Mouse (Mus musculus): ENCODE measurements around the gene Myo1e. TPM values are rescaled to one million over a fixed set of nuclear protein-coding genes. Genes with fewer than 3 reads are reported as not detected.

The Myo1e gene
- polyA plus RNA-seq, 1 experiment: 19.5 TPM

- TF ChIP-seq POLR2A (IDR thresholded peaks at IDR 0.05; ENCODE audit: low read depth, low read length): no peak
- no peak for TF ChIP-seq CTCF (IDR thresholded peaks at IDR 0.05; ENCODE audit: extremely low read depth, insufficient read length, insufficient replicate concordance, low read depth, low read length)
- WGBS: 51% methylated on average over 2 of the region's 2 CpGs
- H3K36me3 ChIP-seq (ENCODE audit: control insufficient read depth, insufficient read depth, low read length): no peaks in the 10 kb centered on the region
- peaks cover 33% of the 10 kb centered on the region for H3K4me1 ChIP-seq (ENCODE audit: control insufficient read depth, insufficient read depth, insufficient read length, low read length)
- H3K27me3 ChIP-seq (ENCODE audit: control insufficient read depth, insufficient read depth, low read length): no peaks in the 10 kb centered on the region
- H3K4me3 ChIP-seq (ENCODE audit: low read depth, low read length): no peak overlapping the region
- H3K27ac ChIP-seq (ENCODE audit: insufficient read depth, low read depth, low read length): peak overlapping the region; percentile 10
These were observed 36.6 kb downstream of the Myo1e start for GRCm38 (mm10) chr9:70243708-70244107.

- H3K27ac ChIP-seq (ENCODE audit: insufficient read depth, low read depth, low read length): no peak overlapping the region
- no peaks in the 10 kb centered on the region for H3K36me3 ChIP-seq (ENCODE audit: control insufficient read depth, insufficient read depth, low read length)
- TF ChIP-seq CTCF (IDR thresholded peaks at IDR 0.05; ENCODE audit: extremely low read depth, insufficient read length, insufficient replicate concordance, low read depth, low read length) (no peak), POLR2A (IDR thresholded peaks at IDR 0.05; ENCODE audit: low read depth, low read length) (no peak)
- peaks cover 35% of the 10 kb centered on the region for H3K4me1 ChIP-seq (ENCODE audit: control insufficient read depth, insufficient read depth, insufficient read length, low read length)
- 52% methylated on average over 7 of the region's 7 CpGs for WGBS
- H3K27me3 ChIP-seq (ENCODE audit: control insufficient read depth, insufficient read depth, low read length): no peaks in the 10 kb centered on the region
- H3K4me3 ChIP-seq (ENCODE audit: low read depth, low read length): no peak overlapping the region
These were observed 37.0 kb downstream of the Myo1e start for GRCm38 (mm10) chr9:70244115-70244514.

DNA sequence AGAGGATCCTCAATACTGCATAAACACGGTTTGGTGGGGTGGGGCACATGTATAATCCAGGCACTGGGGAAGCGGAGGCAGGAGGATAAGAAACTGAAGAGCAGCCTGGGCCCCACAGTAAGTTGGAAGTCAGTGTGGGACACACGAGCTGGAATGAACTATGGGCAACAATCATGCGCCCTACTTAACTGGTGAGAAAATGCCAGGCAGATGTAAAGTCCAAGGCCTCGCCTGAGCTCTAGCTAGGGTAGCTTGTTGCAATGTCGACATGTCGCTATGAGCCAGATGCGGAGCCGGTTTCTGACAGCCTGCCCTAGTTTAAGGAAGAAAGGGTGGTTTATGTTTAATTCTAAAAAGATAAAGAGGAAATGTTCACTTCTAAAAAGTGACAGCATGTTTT lies 37.9 kb downstream of the Myo1e start:
- no peaks in the 10 kb centered on the region for H3K27me3 ChIP-seq (ENCODE audit: control insufficient read depth, insufficient read depth, low read length)
- no peak overlapping the region for H3K4me3 ChIP-seq (ENCODE audit: low read depth, low read length)
- H3K36me3 ChIP-seq (ENCODE audit: control insufficient read depth, insufficient read depth, low read length): no peaks in the 10 kb centered on the region
- TF ChIP-seq CTCF (IDR thresholded peaks at IDR 0.05; ENCODE audit: extremely low read depth, insufficient read length, insufficient replicate concordance, low read depth, low read length) (no peak), POLR2A (IDR thresholded peaks at IDR 0.05; ENCODE audit: low read depth, low read length) (no peak)
- WGBS: 72% methylated on average over 9 of the region's 9 CpGs
- H3K4me1 ChIP-seq (ENCODE audit: control insufficient read depth, insufficient read depth, insufficient read length, low read length): peaks cover 35% of the 10 kb centered on the region
- no peak overlapping the region for H3K27ac ChIP-seq (ENCODE audit: insufficient read depth, low read depth, low read length)

GRCm38 (mm10) chr9:70246427-70246826 lies 39.3 kb downstream of the Myo1e start:
- Histone ChIP-seq H3K4me1 (ENCODE audit: control insufficient read depth, insufficient read depth, insufficient read length, low read length) (peaks cover 28% of the 10 kb centered on the region), H3K27ac (ENCODE audit: insufficient read depth, low read depth, low read length) (no peak overlapping the region), H3K36me3 (ENCODE audit: control insufficient read depth, insufficient read depth, low read length) (no peaks in the 10 kb centered on the region), H3K27me3 (ENCODE audit: control insufficient read depth, insufficient read depth, low read length) (no peaks in the 10 kb centered on the region), H3K4me3 (ENCODE audit: low read depth, low read length) (no peak overlapping the region)
- TF ChIP-seq POLR2A (IDR thresholded peaks at IDR 0.05; ENCODE audit: low read depth, low read length) (no peak), CTCF (IDR thresholded peaks at IDR 0.05; ENCODE audit: extremely low read depth, insufficient read length, insufficient replicate concordance, low read depth, low read length) (no peak)
- 84% methylated on average over 10 of the region's 10 CpGs for WGBS

DNA sequence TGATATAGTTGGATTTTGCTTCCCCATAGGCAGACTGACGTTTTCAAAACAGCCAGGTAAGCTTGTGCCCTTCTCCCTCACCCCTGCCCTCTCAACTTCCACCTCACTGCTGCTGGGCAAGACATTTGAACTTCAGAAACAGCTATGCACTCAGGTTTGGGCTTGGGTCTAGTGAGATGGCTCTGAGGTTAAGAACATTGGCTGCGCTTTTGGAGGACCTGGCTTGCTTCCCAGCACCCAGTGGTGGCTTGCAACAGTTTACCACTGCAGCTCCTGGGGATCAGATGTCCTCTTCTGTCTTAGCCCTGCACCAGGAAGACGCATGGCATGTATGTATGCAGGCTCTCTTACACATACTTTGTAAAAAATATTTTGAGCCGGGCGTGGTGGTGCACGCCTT lies 40.9 kb downstream of the Myo1e start:
- 90% methylated on average over 6 of the region's 6 CpGs for WGBS

GRCm38 (mm10) chr9:70248826-70249225 lies 41.7 kb downstream of the Myo1e start:
- no peaks in the 10 kb centered on the region for H3K36me3 ChIP-seq (ENCODE audit: control insufficient read depth, insufficient read depth, low read length)
- WGBS: 75% methylated on average over 4 of the region's 4 CpGs
- TF ChIP-seq POLR2A (IDR thresholded peaks at IDR 0.05; ENCODE audit: low read depth, low read length): no peak
- TF ChIP-seq CTCF (IDR thresholded peaks at IDR 0.05; ENCODE audit: extremely low read depth, insufficient read length, insufficient replicate concordance, low read depth, low read length): no peak
- no peaks in the 10 kb centered on the region for H3K27me3 ChIP-seq (ENCODE audit: control insufficient read depth, insufficient read depth, low read length)
- no peak overlapping the region for H3K27ac ChIP-seq (ENCODE audit: insufficient read depth, low read depth, low read length)
- H3K4me1 ChIP-seq (ENCODE audit: control insufficient read depth, insufficient read depth, insufficient read length, low read length): peaks cover 10% of the 10 kb centered on the region
- H3K4me3 ChIP-seq (ENCODE audit: low read depth, low read length): no peak overlapping the region

More for the DNA sequence above, 40.9 kb downstream of the Myo1e start:
- Histone ChIP-seq H3K4me3 (ENCODE audit: low read depth, low read length) (no peak overlapping the region), H3K36me3 (ENCODE audit: control insufficient read depth, insufficient read depth, low read length) (no peaks in the 10 kb centered on the region), H3K4me1 (ENCODE audit: control insufficient read depth, insufficient read depth, insufficient read length, low read length) (peaks cover 17% of the 10 kb centered on the region), H3K27ac (ENCODE audit: insufficient read depth, low read depth, low read length) (no peak overlapping the region), H3K27me3 (ENCODE audit: control insufficient read depth, insufficient read depth, low read length) (no peaks in the 10 kb centered on the region)
- TF ChIP-seq POLR2A (IDR thresholded peaks at IDR 0.05; ENCODE audit: low read depth, low read length): no peak
- TF ChIP-seq CTCF (IDR thresholded peaks at IDR 0.05; ENCODE audit: extremely low read depth, insufficient read length, insufficient replicate concordance, low read depth, low read length): no peak

DNA sequence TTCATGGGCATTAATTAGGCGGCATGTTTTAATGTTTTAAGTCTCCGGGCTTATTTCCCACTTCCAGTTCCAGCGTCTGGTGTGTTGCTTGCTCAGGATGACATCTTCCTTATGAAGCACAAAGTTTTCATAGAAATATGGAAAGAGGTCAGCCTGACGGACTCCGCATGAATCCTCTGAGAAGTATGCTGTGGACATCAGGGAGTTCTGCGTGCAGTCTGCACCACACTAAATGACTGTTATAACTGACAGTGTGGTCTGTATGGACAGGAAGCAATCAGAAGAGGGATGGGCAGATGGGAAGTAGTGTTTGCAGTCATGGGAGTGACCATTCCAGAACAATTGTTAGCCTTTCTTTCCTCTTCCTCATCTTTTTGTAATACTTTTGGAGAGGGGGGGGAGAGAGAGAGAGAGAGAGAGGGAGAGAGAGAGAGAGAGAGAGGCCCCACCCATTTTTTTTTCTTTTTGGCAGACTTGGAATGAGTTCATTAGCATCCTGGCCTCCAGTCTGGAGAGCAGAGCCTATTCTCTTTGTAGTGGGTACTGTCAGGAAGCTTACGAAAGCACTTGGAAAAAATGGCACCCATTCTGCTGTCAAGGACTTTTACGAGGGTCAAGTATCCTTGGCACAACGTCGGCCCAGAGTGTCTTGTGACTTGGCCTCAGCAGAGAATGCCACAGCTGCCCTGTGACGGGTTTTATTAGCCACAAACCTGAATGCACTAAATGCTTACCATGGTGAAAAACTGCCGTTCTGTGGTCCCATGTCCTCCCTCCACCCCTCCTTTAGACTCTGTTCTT lies 42.9 kb downstream of the Myo1e start:
- Histone ChIP-seq H3K27me3 (ENCODE audit: control insufficient read depth, insufficient read depth, low read length) (no peaks in the 10 kb centered on the region), H3K4me3 (ENCODE audit: low read depth, low read length) (no peak overlapping the region), H3K27ac (ENCODE audit: insufficient read depth, low read depth, low read length) (no peak overlapping the region), H3K36me3 (ENCODE audit: control insufficient read depth, insufficient read depth, low read length) (no peaks in the 10 kb centered on the region), H3K4me1 (ENCODE audit: control insufficient read depth, insufficient read depth, insufficient read length, low read length) (peaks cover 3% of the 10 kb centered on the region)
- 60% methylated on average over 12 of the region's 12 CpGs for WGBS
- TF ChIP-seq CTCF (IDR thresholded peaks at IDR 0.05; ENCODE audit: extremely low read depth, insufficient read length, insufficient replicate concordance, low read depth, low read length): no peak
- TF ChIP-seq POLR2A (IDR thresholded peaks at IDR 0.05; ENCODE audit: low read depth, low read length): no peak
